Mouse (Mus musculus) hindbrain, embryonic 10.5 days (tissue): Measurements from ENCODE around the gene Ercc2. TPM values are rescaled to one million over a fixed set of nuclear protein-coding genes. Genes with fewer than 3 reads are reported as not detected.

Experiments used
- DNase-seq: peaks from one replicate; pipeline ENCODE4 v3.0.0-alpha.2; 2017; ENCODE audit warnings: low spot score
- H3K27ac ChIP-seq: fragments of 300-500 bp; sonication (generic); 2 replicates; pipeline ENCODE4 v1.5.1; 2016; ENCODE audit warnings: mild to moderate bottlenecking, moderate library complexity
- H3K27me3 ChIP-seq: fragments of 300-500 bp; sonication (generic); 2 replicates; pipeline ENCODE4 v1.6.1; 2016; ENCODE audit warnings: mild to moderate bottlenecking; ENCODE audit not compliant: poor library complexity, insufficient read depth, severe bottlenecking
- H3K36me3 ChIP-seq: fragments of 300-500 bp; sonication (generic); 2 replicates; pipeline ENCODE4 v1.6.1; 2016; ENCODE audit warnings: mild to moderate bottlenecking, moderate library complexity
- H3K4me1 ChIP-seq: fragments of 300-500 bp; sonication (generic); replicated peaks from 2 replicates; pipeline ENCODE4 v1.6.1; 2016; ENCODE audit warnings: mild to moderate bottlenecking
- H3K4me3 ChIP-seq: fragments of 300-500 bp; sonication (generic); 2 replicates; pipeline ENCODE4 v1.5.1; 2016; ENCODE audit warnings: mild to moderate bottlenecking, moderate library complexity
- H3K9me3 ChIP-seq: fragments of 300-500 bp; sonication (generic); 2 replicates; pipeline ENCODE4 v1.6.1; 2016; ENCODE audit warnings: mild to moderate bottlenecking, moderate library complexity
- WGBS: fragments of 180-500 bp; shearing (Covaris S2); methylation state at CpG from one replicate; pipeline ENCODE4 v1.1.7; 2016; 5-methylcytosine and 5-hydroxymethylcytosine counted together
- polyA plus RNA-seq: library from polyadenylated mRNA; unstranded; fragments of >200 nt; fragmentation: Nextera tagmentation; extraction: Ambion mirVana; gene quantifications from 2 replicates; pipeline ENCODE4 v1.2.1, GENCODE M21; 2016

Ercc2 gene
- polyA plus RNA-seq, 1 experiment from 2014 or later: 33.9 TPM

DNA sequence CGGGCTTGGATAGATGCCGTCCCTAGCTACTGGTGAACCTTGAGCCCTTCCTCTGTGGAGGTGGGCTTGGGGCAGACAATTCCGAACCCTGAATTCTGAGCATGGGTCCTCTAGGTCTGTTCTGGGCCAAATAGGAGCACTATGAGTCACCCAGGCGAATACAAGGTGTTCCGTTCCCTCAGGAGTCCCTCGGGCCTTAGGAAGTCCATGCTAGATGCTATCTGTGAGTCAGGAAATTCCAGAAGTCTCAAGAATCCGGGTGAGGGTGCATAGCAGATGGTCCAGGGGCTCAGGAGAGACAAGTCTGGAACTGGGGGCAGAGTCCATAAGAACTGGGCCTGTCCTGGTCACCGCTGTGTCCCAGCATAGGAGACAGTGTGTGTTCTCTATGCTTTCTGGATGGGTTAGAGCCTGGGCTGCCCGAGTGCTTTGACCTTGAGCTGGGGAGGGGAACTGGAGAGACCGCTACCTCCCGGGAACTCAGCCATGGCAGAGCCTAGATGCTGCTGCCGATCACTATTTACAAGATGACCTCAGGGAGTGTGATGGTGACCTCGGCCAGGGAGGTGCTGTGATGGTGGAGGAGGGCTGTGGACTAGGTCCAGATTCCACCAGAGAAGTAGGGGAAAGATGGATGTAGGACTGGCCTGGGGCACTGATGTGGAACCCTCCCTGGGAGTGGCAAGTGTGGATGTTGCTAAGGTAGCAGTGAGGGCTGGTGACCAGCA lies 32.5 kb upstream of the Ercc2 start:
- Histone ChIP-seq H3K4me1 (peaks cover 18% of the 10 kb centered on the region), H3K9me3 (0 out of 2 replicates have a peak, but pooled peaks cover 4% of the 10 kb centered on the region), H3K27me3 (no peaks in the 10 kb centered on the region), H3K27ac (no peak overlapping the region), H3K4me3 (no peak overlapping the region), H3K36me3 (peaks cover 67% of the 10 kb centered on the region)
- whole genome bisulfite sequencing: 87% methylated on average over 13 of the region's 13 CpGs
- no peak for DNase-seq

DNA sequence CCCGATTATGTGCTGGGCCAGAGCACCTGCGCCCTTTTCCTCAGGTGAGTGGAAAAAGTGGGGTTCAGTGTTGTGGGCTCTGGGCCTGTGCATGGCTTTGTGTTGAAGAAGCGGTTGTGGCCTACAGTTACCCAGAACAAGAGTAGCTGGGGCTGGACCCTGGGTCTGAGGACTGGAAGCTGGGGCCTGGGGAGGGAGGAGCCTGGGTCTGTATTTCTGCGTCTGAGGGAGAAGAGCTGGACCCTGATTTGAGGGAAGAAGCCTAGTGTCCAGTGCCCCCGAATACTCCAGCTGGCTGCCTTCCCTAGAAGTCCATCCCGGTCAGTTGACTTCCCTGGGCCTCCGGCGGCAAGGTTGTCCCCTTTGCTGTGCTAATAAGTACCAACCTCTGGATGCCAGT lies 31.6 kb upstream of the Ercc2 start:
- Histone ChIP-seq H3K9me3 (0 out of 2 replicates have a peak, but pooled peaks cover 4% of the 10 kb centered on the region), H3K27ac (no peak overlapping the region), H3K27me3 (no peaks in the 10 kb centered on the region), H3K4me3 (no peak overlapping the region), H3K4me1 (peaks cover 12% of the 10 kb centered on the region), H3K36me3 (peaks cover 75% of the 10 kb centered on the region)
- no peak for DNase-seq
- WGBS: 93% methylated on average over 8 of the region's 8 CpGs

DNA sequence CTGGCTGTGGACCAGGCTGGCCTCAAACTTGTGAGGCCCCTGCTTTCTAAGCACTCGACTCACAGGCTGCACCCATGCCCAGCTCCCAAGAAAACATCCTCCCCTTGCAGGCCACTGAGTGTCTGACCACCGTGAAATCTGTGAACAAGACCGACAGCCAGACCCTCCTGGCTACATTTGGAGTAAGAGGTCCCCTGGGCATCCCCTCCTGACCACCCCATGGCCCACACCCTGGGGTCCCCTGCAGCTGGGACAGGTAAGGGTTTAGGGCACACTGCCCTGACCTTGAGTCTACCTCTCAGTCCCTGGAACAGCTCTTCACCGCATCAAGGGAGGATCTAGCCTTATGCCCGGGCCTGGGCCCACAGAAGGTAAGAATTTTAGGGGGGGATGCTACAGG lies 26.8 kb upstream of the Ercc2 start:
- Histone ChIP-seq H3K36me3 (peaks cover 77% of the 10 kb centered on the region), H3K4me1 (peaks cover 27% of the 10 kb centered on the region), H3K27ac (no peak overlapping the region), H3K9me3 (0 out of 2 replicates have a peak, but pooled peaks cover 4% of the 10 kb centered on the region), H3K27me3 (no peaks in the 10 kb centered on the region), H3K4me3 (no peak overlapping the region)
- WGBS: 93% methylated on average over 5 of the region's 5 CpGs
- no peak for DNase-seq

DNA sequence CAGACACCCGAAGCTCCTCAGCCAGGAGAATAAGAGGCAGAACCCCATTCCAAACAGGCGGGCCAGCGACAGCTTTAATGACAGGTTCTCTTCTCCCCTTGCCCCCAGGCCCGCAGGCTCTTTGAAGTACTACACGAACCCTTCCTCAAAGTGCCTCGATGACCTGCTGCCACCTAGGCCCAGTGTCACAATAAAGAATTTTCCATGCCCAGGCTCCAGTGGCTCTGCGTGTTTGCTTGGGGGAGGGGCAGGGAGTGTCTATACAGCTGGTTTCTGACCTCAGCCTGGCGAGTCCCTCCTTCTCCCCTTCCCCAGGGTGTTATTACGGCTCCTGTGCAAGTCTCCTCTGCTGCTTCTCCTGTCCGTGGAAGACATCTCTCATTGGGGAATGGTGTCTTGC lies 25.5 kb upstream of the Ercc2 start:
- no peak for DNase-seq
- Histone ChIP-seq H3K4me1 (peaks cover 40% of the 10 kb centered on the region), H3K27me3 (no peaks in the 10 kb centered on the region), H3K36me3 (peaks cover 66% of the 10 kb centered on the region), H3K27ac (no peak overlapping the region), H3K4me3 (no peak overlapping the region), H3K9me3 (no peaks in the 10 kb centered on the region)
- WGBS: 68% methylated on average over 10 of the region's 10 CpGs

DNA sequence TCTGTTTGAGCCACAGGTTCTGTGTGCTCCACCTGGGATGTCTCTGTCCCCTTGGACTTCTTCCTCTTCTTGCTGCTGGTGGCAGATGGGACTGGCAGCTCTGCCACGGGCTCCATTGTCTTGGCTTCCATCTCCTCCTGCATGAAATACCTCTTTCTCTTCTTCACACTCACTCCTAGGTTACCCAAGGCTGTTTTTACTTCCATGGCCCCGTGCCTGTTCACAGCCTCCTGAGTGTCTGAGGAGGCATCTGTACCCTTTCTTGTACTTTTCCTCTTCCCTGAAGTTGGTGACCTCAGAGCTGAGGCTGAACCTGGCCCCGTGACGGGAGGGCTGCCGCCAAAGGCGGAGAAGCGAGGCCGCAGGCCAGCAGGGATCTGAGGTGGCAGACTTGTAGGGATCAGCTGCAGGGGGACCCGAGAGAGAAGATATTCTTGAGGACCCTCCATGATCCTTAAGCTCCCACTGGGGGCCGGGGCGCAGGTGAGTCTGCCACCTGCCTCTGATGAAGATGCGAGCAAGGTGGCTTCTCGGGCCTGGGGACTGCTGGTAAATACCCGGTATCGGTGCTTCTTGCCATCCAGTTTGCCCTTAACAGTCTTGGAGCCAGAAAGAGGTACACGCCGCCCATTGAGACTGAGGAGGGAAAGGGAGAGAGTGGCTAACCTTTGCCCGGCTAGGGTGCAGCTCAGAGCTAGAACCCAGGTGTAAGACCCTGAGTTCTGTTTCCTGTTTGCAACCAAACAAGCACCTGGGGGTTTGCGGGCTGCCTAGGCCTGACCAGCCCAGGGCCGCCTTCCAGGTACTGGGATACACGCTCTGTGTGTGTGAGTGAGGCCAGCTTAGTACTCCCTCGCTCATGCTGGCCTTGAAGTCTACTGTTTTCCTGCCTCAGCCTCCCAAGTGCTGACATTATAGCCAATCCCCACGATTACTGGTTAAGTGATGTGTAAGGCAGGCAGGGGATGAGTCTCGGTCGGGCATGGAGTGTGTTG lies 24.1 kb upstream of the Ercc2 start:
- 93% methylated on average over 25 of the region's 25 CpGs for WGBS
- Histone ChIP-seq H3K36me3 (peaks cover 52% of the 10 kb centered on the region), H3K9me3 (no peaks in the 10 kb centered on the region), H3K27ac (no peak overlapping the region), H3K4me3 (peak overlapping the region; percentile 86), H3K4me1 (peaks cover 54% of the 10 kb centered on the region), H3K27me3 (peaks cover 7% of the 10 kb centered on the region; the same call in 1 of the 2 replicates)
- no peak for DNase-seq

DNA sequence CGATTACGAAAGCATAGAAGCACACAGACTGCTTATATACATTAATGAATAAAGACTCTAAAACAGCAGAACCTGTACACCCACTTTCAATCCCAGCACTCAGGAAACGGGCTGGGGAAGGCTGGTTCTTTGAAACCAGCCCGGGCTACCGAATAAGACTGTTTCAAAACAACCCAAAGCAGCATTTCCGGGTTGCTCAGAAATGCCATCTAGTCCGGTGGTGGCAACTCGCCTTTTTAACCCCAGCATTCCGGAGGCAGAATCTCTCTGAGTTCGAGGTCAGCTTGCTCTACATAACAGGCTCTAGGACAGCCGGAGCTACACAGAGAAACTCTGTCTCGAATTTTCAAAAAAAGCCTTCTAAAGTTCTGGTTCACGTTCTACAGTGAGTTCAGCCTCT lies 23.2 kb upstream of the Ercc2 start:
- WGBS: 27% methylated on average over 13 of the region's 13 CpGs
- Histone ChIP-seq H3K9me3 (no peaks in the 10 kb centered on the region), H3K4me1 (peaks cover 57% of the 10 kb centered on the region), H3K27ac (peak overlapping the region; percentile 93), H3K27me3 (peaks cover 10% of the 10 kb centered on the region; the same call in 1 of the 2 replicates), H3K4me3 (peak overlapping the region; percentile 86), H3K36me3 (peaks cover 42% of the 10 kb centered on the region)
- DNase-seq: no peak

DNA sequence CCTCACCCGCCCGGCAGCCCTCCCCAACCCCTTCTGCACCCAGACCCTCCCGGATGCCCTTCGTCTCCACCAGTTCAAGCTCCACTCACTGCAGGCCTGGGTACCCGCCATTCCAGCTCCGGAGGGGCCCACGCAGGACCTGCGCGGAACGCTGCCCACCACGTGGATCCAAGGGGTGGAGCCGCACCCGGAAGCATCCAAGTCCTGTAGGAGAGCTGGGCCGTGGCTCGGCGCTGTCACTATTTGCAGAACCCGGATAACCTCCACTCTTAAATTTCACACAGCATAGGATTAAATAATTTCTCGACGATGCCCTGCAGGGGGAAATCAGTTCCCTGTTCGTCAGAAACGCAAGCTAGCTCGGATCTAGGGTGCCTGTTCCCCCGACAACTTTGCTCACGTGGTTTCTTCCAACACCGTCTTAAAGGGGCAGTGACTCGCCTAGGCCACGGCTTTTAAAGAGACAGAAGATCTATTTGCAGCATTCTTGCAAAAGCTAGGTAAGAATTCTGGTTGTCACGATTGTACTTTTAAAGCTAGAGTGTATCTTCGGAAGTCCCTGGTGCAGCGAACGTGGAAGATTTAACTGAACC lies 22.4 kb upstream of the Ercc2 start, which contains the start of the genes Cd3eap and Ppp1r13l:
Gene Cd3eap (minus strand): TSS at position 185 of the 593 bp plus-strand sequence.
Gene Ppp1r13l (plus strand): TSS at position 451 of the 593 bp plus-strand sequence.
- peak within 1 kb of the TSS; percentile 86 for H3K4me3 ChIP-seq
- under 1% methylated on average over 31 of the region's 31 CpGs for WGBS
- H3K27me3 ChIP-seq: peaks cover 16% of the 10 kb centered on the region; the same call in 1 of the 2 replicates
- H3K36me3 ChIP-seq: peaks cover 36% of the 10 kb centered on the region
- peaks cover 62% of the 10 kb centered on the region for H3K4me1 ChIP-seq
- peak; percentile 87 for DNase-seq
- H3K27ac ChIP-seq: peak within 1 kb of the TSS; percentile 93
- H3K9me3 ChIP-seq: no peaks in the 10 kb centered on the region

DNA sequence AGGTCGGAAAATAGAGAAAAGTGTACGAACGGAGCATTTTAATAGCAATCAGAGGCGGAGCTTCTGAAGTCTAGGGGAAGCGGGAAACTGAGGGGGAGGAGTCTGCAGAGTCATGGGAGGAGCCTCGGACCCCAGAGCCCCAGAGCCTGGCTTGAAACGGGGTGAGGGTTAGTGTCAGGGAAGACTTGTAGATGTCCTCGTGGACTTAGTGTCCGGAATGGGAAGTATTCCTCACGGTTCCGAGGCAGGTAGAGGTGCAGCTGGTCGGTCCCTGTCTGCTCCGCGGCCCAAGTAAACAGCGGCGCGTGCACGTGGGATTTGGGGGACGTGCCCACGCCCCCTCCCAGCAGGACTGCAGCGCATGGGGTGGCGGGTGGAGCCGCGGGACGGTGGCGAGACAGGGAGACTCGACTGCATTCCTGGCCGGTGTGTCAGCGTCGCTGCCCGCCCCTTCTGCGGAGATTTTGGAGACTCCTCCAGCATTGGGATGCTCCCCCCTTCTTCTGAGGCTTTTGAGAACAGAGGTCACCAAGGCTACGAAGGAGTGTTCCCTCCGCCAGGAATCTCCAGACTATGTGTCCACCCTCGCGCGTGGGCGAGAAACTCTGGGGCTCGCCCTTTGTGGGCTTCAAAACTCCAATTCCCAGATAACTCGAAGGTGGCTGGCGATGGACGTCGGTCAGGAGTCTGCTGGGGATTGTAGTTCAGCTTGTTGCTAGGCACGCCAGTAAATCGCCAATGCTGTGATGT lies 21.7 kb upstream of the Ercc2 start:
- Histone ChIP-seq H3K27ac (peak overlapping the region; percentile 93), H3K4me1 (peaks cover 62% of the 10 kb centered on the region), H3K36me3 (peaks cover 29% of the 10 kb centered on the region), H3K9me3 (no peaks in the 10 kb centered on the region), H3K4me3 (peak overlapping the region; percentile 86), H3K27me3 (peaks cover 16% of the 10 kb centered on the region; the same call in 1 of the 2 replicates)
- DNase-seq: peak; percentile 84
- WGBS: under 1% methylated on average over 45 of the region's 45 CpGs

DNA sequence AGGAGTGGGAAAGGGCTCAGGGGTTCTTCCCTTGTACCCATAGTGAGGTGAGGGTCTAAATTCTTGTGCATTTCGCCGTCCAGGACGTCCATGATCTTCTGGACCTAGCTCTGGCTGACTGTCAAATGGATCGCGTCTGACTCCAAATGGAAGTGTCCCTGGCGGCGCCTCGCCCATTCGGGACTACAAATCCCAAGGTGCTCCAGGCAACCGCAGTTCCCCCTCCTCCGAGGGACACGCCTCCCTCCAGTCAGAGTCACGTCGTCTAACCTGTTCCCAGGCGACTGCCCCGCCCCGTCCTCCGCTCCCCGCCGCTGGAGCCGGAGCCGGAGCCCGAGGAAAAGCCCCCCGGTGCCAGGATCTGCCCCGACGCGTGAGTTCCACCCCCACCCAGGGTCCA lies 20.9 kb upstream of the Ercc2 start:
- H3K4me3 ChIP-seq: peak overlapping the region; percentile 86
- peaks cover 22% of the 10 kb centered on the region for H3K36me3 ChIP-seq
- H3K27ac ChIP-seq: peak overlapping the region; percentile 93; the same call in 1 of the 2 replicates
- peaks cover 16% of the 10 kb centered on the region; the same call in 1 of the 2 replicates for H3K27me3 ChIP-seq
- under 1% methylated on average over 27 of the region's 27 CpGs for WGBS
- H3K9me3 ChIP-seq: no peaks in the 10 kb centered on the region
- peak; percentile 88 for DNase-seq
- peaks cover 62% of the 10 kb centered on the region for H3K4me1 ChIP-seq

DNA sequence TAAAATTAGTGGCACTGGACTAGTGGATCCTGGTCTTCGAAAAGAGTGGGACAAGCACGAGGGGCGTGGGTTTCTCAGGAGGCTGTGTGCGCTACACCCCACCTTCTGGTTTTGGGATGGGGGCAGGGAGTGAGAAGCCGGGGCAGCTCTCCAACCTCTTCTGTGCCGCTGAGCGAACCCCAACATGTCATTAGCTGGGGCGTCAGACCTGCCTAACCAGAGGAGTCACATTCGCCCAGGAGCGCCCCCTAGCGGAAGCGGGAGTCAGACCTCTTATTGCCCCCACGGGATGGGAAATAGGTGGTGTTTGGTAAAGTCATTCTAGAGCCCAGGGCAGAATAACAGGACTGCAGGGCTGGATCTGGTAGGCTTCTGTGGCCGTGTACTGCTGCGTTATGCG lies 20.1 kb upstream of the Ercc2 start:
- 13% methylated on average over 16 of the region's 16 CpGs for WGBS
- peaks cover 57% of the 10 kb centered on the region for H3K4me1 ChIP-seq
- H3K4me3 ChIP-seq: peak overlapping the region; percentile 86
- H3K9me3 ChIP-seq: no peaks in the 10 kb centered on the region
- peaks cover 16% of the 10 kb centered on the region; the same call in 1 of the 2 replicates for H3K27me3 ChIP-seq
- peaks cover 14% of the 10 kb centered on the region for H3K36me3 ChIP-seq
- peak overlapping the region; percentile 60 for H3K27ac ChIP-seq
- DNase-seq: peak; percentile 73

DNA sequence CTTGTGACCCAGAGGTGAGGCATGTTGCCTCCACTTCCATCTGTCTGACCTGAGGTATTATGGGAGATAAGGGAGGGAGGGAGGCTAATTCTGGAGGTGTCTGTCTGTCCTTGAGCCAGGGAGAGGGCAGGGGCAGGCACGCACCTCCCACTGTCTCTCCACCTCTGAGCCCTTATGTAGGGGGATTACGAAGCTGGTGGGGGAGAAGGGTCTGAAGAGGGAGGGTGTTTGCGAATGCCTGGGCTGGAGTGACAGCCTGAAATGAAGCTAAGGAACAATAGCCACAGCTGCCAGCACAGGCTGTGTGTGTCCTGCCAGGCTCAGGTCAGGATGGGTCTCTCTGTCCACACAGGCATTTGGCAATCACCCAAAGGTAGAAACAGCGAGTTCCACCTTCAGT lies 19.5 kb upstream of the Ercc2 start:
- peaks cover 16% of the 10 kb centered on the region; the same call in 1 of the 2 replicates for H3K27me3 ChIP-seq
- H3K4me1 ChIP-seq: peaks cover 57% of the 10 kb centered on the region
- WGBS: 35% methylated on average over 4 of the region's 4 CpGs
- H3K4me3 ChIP-seq: peak overlapping the region; percentile 86
- peaks cover 9% of the 10 kb centered on the region for H3K36me3 ChIP-seq
- H3K27ac ChIP-seq: 0 out of 2 replicates have a peak overlapping the region, but pooled peaks have one; percentile 35
- DNase-seq: no peak
- no peaks in the 10 kb centered on the region for H3K9me3 ChIP-seq
